Mouse (Mus musculus) frontal cortex, postnatal 14 days (tissue): ENCODE measurements around the gene Zfp593.

ENCODE experiments used
- DNase-seq, 2 experiments: peaks; one replicate each; pipeline ENCODE4 v3.0.0; 2022; ENCODE audit warnings: low spot score in 2 of 2

Gene Zfp593

GRCm38 (mm10) chr4:134234876-134235275 lies 10.5 kb downstream of the Zfp593 start:
- DNase-seq: no peak

GRCm38 (mm10) chr4:134230431-134230830 lies 15.0 kb downstream of the Zfp593 start:
- no peak for DNase-seq

GRCm38 (mm10) chr4:134227194-134227593 lies 18.2 kb downstream of the Zfp593 start, which contains the start of gene Catsper4:
Catsper4 (minus strand) TSS chr4:134227383.
- DNase-seq: no peak

GRCm38 (mm10) chr4:134222793-134223600 lies 22.4 kb downstream of the Zfp593 start:
- DNase-seq: no peak

- no peak for DNase-seq
These were observed 38.8 kb downstream of the Zfp593 start for GRCm38 (mm10) chr4:134206488-134207053.

GRCm38 (mm10) chr4:134203340-134203896 lies 42.0 kb downstream of the Zfp593 start:
- DNase-seq: no peak

- DNase-seq: no peak
These were observed 42.5 kb downstream of the Zfp593 start, which contains the start of gene Gm7534 for GRCm38 (mm10) chr4:134202904-134203303. Gm7534 (minus strand) TSS chr4:134203004.

GRCm38 (mm10) chr4:134199371-134199770 lies 46.0 kb downstream of the Zfp593 start:
- DNase-seq: no peak
